Mouse (Mus musculus) natural killer cell, adult 2 months (primary cell): ENCODE results near the gene Nwd1.
A peak's percentile ranks its signal among the peaks of the same experiment; 100 is the strongest.

Source experiments
- DNase-seq, 2 experiments: peaks; one replicate each; pipeline ENCODE4 v3.0.0; 2022; ENCODE audit warnings: low spot score in 2 of 2

The Nwd1 gene

GRCm38 (mm10) chr8:72698349-72698926 lies 51.9 kb downstream of the Nwd1 start:
- DNase-seq: no peak

GRCm38 (mm10) chr8:72712569-72712968 lies 66.1 kb downstream of the Nwd1 start:
- no peak for DNase-seq

GRCm38 (mm10) chr8:72716594-72716993 lies 70.1 kb downstream of the Nwd1 start:
- DNase-seq: no peak

GRCm38 (mm10) chr8:72720541-72720940 lies 74.0 kb downstream of the Nwd1 start:
- DNase-seq: no peak

GRCm38 (mm10) chr8:72722769-72723650 lies 76.5 kb downstream of the Nwd1 start, which contains the start of gene Sin3b:
Sin3b (plus strand) TSS chr8:72723285.
- DNase-seq: peak; percentile 95 to 96

GRCm38 (mm10) chr8:72723651-72724001 lies 77.1 kb downstream of the Nwd1 start:
- DNase-seq: no peak

GRCm38 (mm10) chr8:72728636-72729035 lies 82.1 kb downstream of the Nwd1 start:
- no peak for DNase-seq

- no peak for DNase-seq
These were observed 88.5 kb downstream of the Nwd1 start for GRCm38 (mm10) chr8:72735001-72735400.

- DNase-seq: no peak
These were observed 90.4 kb downstream of the Nwd1 start for GRCm38 (mm10) chr8:72736868-72737267.

- peak in 1 of 2 experiments; percentile 48 for DNase-seq
These were observed 99.5 kb downstream of the Nwd1 start for GRCm38 (mm10) chr8:72746061-72746460.

- DNase-seq: no peak
These were observed 103.3 kb downstream of the Nwd1 start for GRCm38 (mm10) chr8:72749846-72750245.

GRCm38 (mm10) chr8:72750266-72750665 lies 103.8 kb downstream of the Nwd1 start:
- no peak for DNase-seq

GRCm38 (mm10) chr8:72751126-72751525 lies 104.6 kb downstream of the Nwd1 start:
- no peak for DNase-seq

- DNase-seq: no peak
These were observed 105.8 kb downstream of the Nwd1 start for GRCm38 (mm10) chr8:72752289-72752688.

GRCm38 (mm10) chr8:72753165-72753564 lies 106.7 kb downstream of the Nwd1 start:
- no peak for DNase-seq

- DNase-seq: no peak
These were observed 107.3 kb downstream of the Nwd1 start for GRCm38 (mm10) chr8:72753781-72754180.

GRCm38 (mm10) chr8:72756031-72756430 lies 109.5 kb downstream of the Nwd1 start:
- DNase-seq: no peak

- no peak for DNase-seq
These were observed 110.4 kb downstream of the Nwd1 start for GRCm38 (mm10) chr8:72756771-72757390.

GRCm38 (mm10) chr8:72757426-72758195 lies 111.1 kb downstream of the Nwd1 start:
- peak in 1 of 2 experiments; percentile 0 for DNase-seq

- DNase-seq: no peak
These were observed 111.8 kb downstream of the Nwd1 start for GRCm38 (mm10) chr8:72758310-72758709.

- no peak for DNase-seq
These were observed 113.7 kb downstream of the Nwd1 start for GRCm38 (mm10) chr8:72760216-72760615.
